Mouse (Mus musculus): ENCODE data around the gene Sell. TPM values are rescaled to one million over a fixed set of nuclear protein-coding genes. Genes with fewer than 3 reads are reported as not detected.

Sell gene
- polyA plus RNA-seq, 1 experiment from 2014 or later, result 0.08 TPM

GRCm38 (mm10) chr1:164054800-164055199 is 7.0 kb upstream of the Sell start:
- Histone ChIP-seq H3K4me1 (replicated peaks; ENCODE audit: control insufficient read depth, insufficient read depth) (no peaks in the 10 kb centered on the region), H3K27ac (replicated peaks) (no peak overlapping the region), H3K4me3 (ENCODE audit: low read depth, low read length) (no peak overlapping the region), H3K4me2 (replicated peaks; ENCODE audit: low read depth) (no peak overlapping the region), H3K9ac (ENCODE audit: low read length) (no peak overlapping the region), H3K27me3 (ENCODE audit: control insufficient read depth, insufficient read depth, low read length) (no peaks in the 10 kb centered on the region), H3K9me3 (ENCODE audit: control insufficient read depth, low read length) (no peaks in the 10 kb centered on the region), H3K36me3 (ENCODE audit: control insufficient read depth, insufficient read depth, low read length) (no peaks in the 10 kb centered on the region)
- TF ChIP-seq CTCF (IDR thresholded peaks at IDR 0.05; ENCODE audit: low read depth) (peak; percentile 40), EP300 (optimal IDR thresholded peaks at IDR 0.05) (no peak)
- no peak for DNase-seq (ENCODE audit: low spot score)
- ATAC-seq (ENCODE audit: low FRiP score, low TSS enrichment), result no peak
- 46% methylated on average over 2 of the region's 2 CpGs for WGBS

DNA sequence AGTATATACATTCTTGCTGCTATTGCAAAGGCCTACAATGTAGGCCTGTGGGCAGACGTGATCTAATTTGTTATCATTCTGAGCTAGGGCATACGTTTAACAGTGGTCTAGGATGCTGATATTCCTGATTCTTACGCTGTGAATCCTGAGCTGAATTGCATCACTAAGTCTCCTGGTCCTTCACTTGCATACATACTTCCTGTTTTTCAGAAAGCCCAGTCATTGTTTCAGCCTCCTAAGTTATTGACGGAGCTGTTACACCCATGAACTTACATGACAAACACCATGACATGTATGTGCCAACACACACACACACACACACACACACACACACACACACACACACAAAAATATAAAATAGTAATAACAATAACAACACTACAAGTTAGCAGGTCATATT is 1.7 kb upstream of the Sell start:
- Histone ChIP-seq H3K9me3 (ENCODE audit: control insufficient read depth, low read length) (no peaks in the 10 kb centered on the region), H3K36me3 (ENCODE audit: control insufficient read depth, insufficient read depth, low read length) (no peaks in the 10 kb centered on the region), H3K27me3 (ENCODE audit: control insufficient read depth, insufficient read depth, low read length) (no peaks in the 10 kb centered on the region), H3K9ac (ENCODE audit: low read length) (no peak overlapping the region), H3K4me3 (ENCODE audit: low read depth, low read length) (no peak overlapping the region), H3K4me2 (replicated peaks; ENCODE audit: low read depth) (no peak overlapping the region), H3K4me1 (replicated peaks; ENCODE audit: control insufficient read depth, insufficient read depth) (no peaks in the 10 kb centered on the region), H3K27ac (replicated peaks) (no peak overlapping the region)
- DNase-seq (ENCODE audit: low spot score) (no peak), ATAC-seq (ENCODE audit: low FRiP score, low TSS enrichment) (no peak)
- 86% methylated on average over 4 of the region's 4 CpGs for WGBS
- TF ChIP-seq CTCF (IDR thresholded peaks at IDR 0.05; ENCODE audit: low read depth), result no peak
- no peak for TF ChIP-seq EP300 (optimal IDR thresholded peaks at IDR 0.05)

GRCm38 (mm10) chr1:164061278-164061677 is 504 bp upstream of the Sell start:
- WGBS, result 26% methylated on average over 4 of the region's 4 CpGs
- Histone ChIP-seq H3K36me3 (ENCODE audit: control insufficient read depth, insufficient read depth, low read length) (no peaks in the 10 kb centered on the region), H3K4me1 (replicated peaks; ENCODE audit: control insufficient read depth, insufficient read depth) (no peaks in the 10 kb centered on the region), H3K27me3 (ENCODE audit: control insufficient read depth, insufficient read depth, low read length) (no peaks in the 10 kb centered on the region), H3K4me3 (ENCODE audit: low read depth, low read length) (no peak overlapping the region), H3K9me3 (ENCODE audit: control insufficient read depth, low read length) (no peaks in the 10 kb centered on the region), H3K4me2 (replicated peaks; ENCODE audit: low read depth) (no peak overlapping the region), H3K9ac (ENCODE audit: low read length) (no peak overlapping the region), H3K27ac (replicated peaks) (no peak overlapping the region)
- DNase-seq (ENCODE audit: low spot score) (no peak), ATAC-seq (ENCODE audit: low FRiP score, low TSS enrichment) (no peak)
- TF ChIP-seq EP300 (optimal IDR thresholded peaks at IDR 0.05) (no peak), CTCF (IDR thresholded peaks at IDR 0.05; ENCODE audit: low read depth) (peak; percentile 78)

DNA sequence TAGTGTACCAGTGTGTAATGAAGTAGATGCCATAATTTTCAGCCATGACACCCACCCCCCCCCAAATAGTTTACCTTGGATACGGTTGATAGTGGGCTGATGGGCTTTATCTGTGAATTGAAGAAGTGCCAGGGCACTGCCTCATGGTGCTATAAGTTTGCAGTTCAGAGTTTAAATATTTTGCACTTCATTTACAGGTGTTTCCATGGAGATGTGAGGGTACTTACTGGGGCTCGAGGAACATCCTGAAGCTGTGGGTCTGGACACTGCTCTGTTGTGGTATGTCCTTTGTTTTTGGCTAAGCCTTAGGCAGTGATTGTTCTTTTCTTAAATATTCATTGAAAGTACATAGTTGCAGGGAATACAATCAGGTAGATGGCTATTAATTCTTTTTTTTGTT is 1.1 kb downstream of the Sell start:
- Histone ChIP-seq H3K4me3 (ENCODE audit: low read depth, low read length) (no peak overlapping the region), H3K27ac (replicated peaks) (no peak overlapping the region), H3K4me1 (replicated peaks; ENCODE audit: control insufficient read depth, insufficient read depth) (no peaks in the 10 kb centered on the region), H3K9me3 (ENCODE audit: control insufficient read depth, low read length) (no peaks in the 10 kb centered on the region), H3K9ac (ENCODE audit: low read length) (no peak overlapping the region), H3K36me3 (ENCODE audit: control insufficient read depth, insufficient read depth, low read length) (no peaks in the 10 kb centered on the region), H3K4me2 (replicated peaks; ENCODE audit: low read depth) (no peak overlapping the region), H3K27me3 (ENCODE audit: control insufficient read depth, insufficient read depth, low read length) (no peaks in the 10 kb centered on the region)
- TF ChIP-seq EP300 (optimal IDR thresholded peaks at IDR 0.05) (no peak), CTCF (IDR thresholded peaks at IDR 0.05; ENCODE audit: low read depth) (no peak)
- WGBS, result 41% methylated on average over 2 of the region's 2 CpGs
- no peak for ATAC-seq (ENCODE audit: low FRiP score, low TSS enrichment)
- DNase-seq (ENCODE audit: low spot score), result no peak

- Histone ChIP-seq H3K9me3 (ENCODE audit: control insufficient read depth, low read length) (no peaks in the 10 kb centered on the region), H3K27me3 (ENCODE audit: control insufficient read depth, insufficient read depth, low read length) (no peaks in the 10 kb centered on the region), H3K36me3 (ENCODE audit: control insufficient read depth, insufficient read depth, low read length) (no peaks in the 10 kb centered on the region), H3K9ac (ENCODE audit: low read length) (no peak overlapping the region), H3K4me3 (ENCODE audit: low read depth, low read length) (no peak overlapping the region), H3K4me1 (replicated peaks; ENCODE audit: control insufficient read depth, insufficient read depth) (no peaks in the 10 kb centered on the region), H3K4me2 (replicated peaks; ENCODE audit: low read depth) (no peak overlapping the region), H3K27ac (replicated peaks) (no peak overlapping the region)
- ATAC-seq (ENCODE audit: low FRiP score, low TSS enrichment) (no peak), DNase-seq (ENCODE audit: low spot score) (no peak)
- 29% methylated on average over 3 of the region's 3 CpGs for WGBS
- TF ChIP-seq CTCF (IDR thresholded peaks at IDR 0.05; ENCODE audit: low read depth), result no peak
- TF ChIP-seq EP300 (optimal IDR thresholded peaks at IDR 0.05), result no peak
Observed at GRCm38 (mm10) chr1:164063745-164064144, 2.0 kb downstream of the Sell start.

- Histone ChIP-seq H3K9me3 (ENCODE audit: control insufficient read depth, low read length) (no peaks in the 10 kb centered on the region), H3K4me1 (replicated peaks; ENCODE audit: control insufficient read depth, insufficient read depth) (no peaks in the 10 kb centered on the region), H3K27me3 (ENCODE audit: control insufficient read depth, insufficient read depth, low read length) (no peaks in the 10 kb centered on the region), H3K4me3 (ENCODE audit: low read depth, low read length) (no peak overlapping the region), H3K9ac (ENCODE audit: low read length) (no peak overlapping the region), H3K27ac (replicated peaks) (no peak overlapping the region), H3K4me2 (replicated peaks; ENCODE audit: low read depth) (no peak overlapping the region), H3K36me3 (ENCODE audit: control insufficient read depth, insufficient read depth, low read length) (no peaks in the 10 kb centered on the region)
- DNase-seq (ENCODE audit: low spot score), result no peak
- no peak for TF ChIP-seq CTCF (IDR thresholded peaks at IDR 0.05; ENCODE audit: low read depth)
- TF ChIP-seq EP300 (optimal IDR thresholded peaks at IDR 0.05), result no peak
- ATAC-seq (ENCODE audit: low FRiP score, low TSS enrichment), result no peak
Observed at GRCm38 (mm10) chr1:164069261-164069660, 7.5 kb downstream of the Sell start.
